Mouse (Mus musculus): Measurements from ENCODE around the gene Tcf3. TPM values are rescaled to one million over a fixed set of nuclear protein-coding genes. Genes with fewer than 3 reads are reported as not detected.

Tcf3 gene
- total and polyA plus RNA-seq, 3 experiments, result 146 to 223 (median 207) TPM

DNA sequence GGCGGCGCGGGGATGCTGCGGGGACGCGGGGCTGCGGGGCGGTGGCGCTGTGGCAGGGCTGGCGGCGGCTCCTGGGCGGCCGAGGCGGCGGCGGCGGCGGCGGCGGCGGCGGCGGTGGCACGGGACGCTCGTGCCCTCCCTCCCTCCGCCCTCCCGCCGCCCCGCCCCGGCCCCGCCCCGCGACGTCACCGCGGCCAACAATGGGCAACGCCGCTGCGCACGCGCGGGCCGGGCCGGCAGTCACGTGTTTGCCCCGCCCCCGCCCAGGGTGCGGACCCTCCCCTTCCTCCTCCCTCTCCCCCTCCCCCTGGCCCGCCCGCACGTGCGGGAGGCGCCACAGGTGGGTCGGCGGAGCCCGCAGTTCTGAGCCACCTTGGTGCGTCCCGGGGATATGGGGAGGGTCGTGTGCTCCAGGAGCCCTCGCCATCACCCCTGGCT is 45.9 kb downstream of the Tcf3 start, which contains the start of gene Mex3d:
TSS of gene Mex3d (minus strand) at position 138 of the 438 bp plus-strand sequence.
- in situ Hi-C loops (cut with MboI; ENCODE audit: low pct_ligation_motif_present, low pct_unique_long_range_greater_than_20kb, low sequenced_read_pairs) (loop anchor here (5.0 kb wide), 1 partner anchor 40 kb away; no protein-coding TSS in a partner anchor), dilution Hi-C loops (cut with MboI; ENCODE audit: extremely low pct_ligation_motif_present, extremely low pct_unique_long_range_greater_than_20kb, low sequenced_read_pairs) (no loop called here)
- Histone ChIP-seq H3K79me2 (replicated peaks; ENCODE audit: control insufficient read depth, extremely low read depth, insufficient read depth, poor library complexity, severe bottlenecking) (no peaks in the 10 kb centered on the region), H3K27me3 (replicated peaks) (no peaks in the 10 kb centered on the region), H3K27ac (ENCODE audit: insufficient read depth, low read depth) (no peak within 1 kb of the TSS), H3K36me3 (replicated peaks in 1 of 2; ENCODE audit: control insufficient read depth in 1 of 2, insufficient read depth in 1 of 2, low read length in 1 of 2) (peaks cover 11 to 52% of the 10 kb centered on the region in 2 experiments), H3K4me2 (ENCODE audit: insufficient read depth, low read depth, poor library complexity, severe bottlenecking) (peak within 1 kb of the TSS; percentile 71), H3K9ac (ENCODE audit: insufficient read depth, low read depth) (peak within 1 kb of the TSS; percentile 57), H3K9me3 (replicated peaks; ENCODE audit: low read length) (no peaks in the 10 kb centered on the region), H3K4me1 (ENCODE audit: control insufficient read depth in 1 of 2, insufficient read depth in 2 of 2) (peaks cover 35 to 52% of the 10 kb centered on the region in 2 experiments), H3K4me3 (replicated peaks in 1 of 3; ENCODE audit: low read depth in 2 of 3, low read length in 2 of 3, poor library complexity in 1 of 3) (peak within 1 kb of the TSS; percentile 58 to 68 (median 61))
- TF ChIP-seq CHD2 (IDR thresholded peaks at IDR 0.05; ENCODE audit: low read length) (0 out of 2 replicates have a peak, but pooled peaks have one; percentile 20), SIN3A (IDR thresholded peaks at IDR 0.05; ENCODE audit: low read length) (0 out of 2 replicates have a peak, but pooled peaks have one; percentile 58), MAZ (IDR thresholded peaks at IDR 0.05; ENCODE audit: low read depth, low read length) (peak; percentile 94), ZKSCAN1 (IDR thresholded peaks at IDR 0.05; ENCODE audit: borderline replicate concordance, low read depth, low read length) (no peak), ETS1 (conservative IDR thresholded peaks at IDR 0.05; ENCODE audit: low read depth, low read length) (no peak), PAX5 (IDR thresholded peaks at IDR 0.05; ENCODE audit: low read length) (no peak), POLR2AphosphoS2 (IDR thresholded peaks at IDR 0.05; ENCODE audit: low read depth, low read length) (no peak), MXI1 (IDR thresholded peaks at IDR 0.05; ENCODE audit: low read depth, low read length) (peak; percentile 77), MAX (IDR thresholded peaks at IDR 0.05; ENCODE audit: low read length) (peak; percentile 44; the same call in 1 of the 2 replicates), NRF1 (IDR thresholded peaks at IDR 0.05; ENCODE audit: low read depth, low read length) (peak; percentile 81), HCFC1 (IDR thresholded peaks at IDR 0.05; ENCODE audit: low read depth, low read length) (peak; percentile 55), BHLHE40 (IDR thresholded peaks at IDR 0.05; ENCODE audit: low read depth, low read length) (peak; percentile 99), RCOR1 (conservative IDR thresholded peaks at IDR 0.05; ENCODE audit: low read depth, low read length) (0 out of 2 replicates have a peak, but pooled peaks have one; percentile 14), MEF2A (IDR thresholded peaks at IDR 0.05; ENCODE audit: borderline replicate concordance, low read depth, low read length) (no peak), USF1 (IDR thresholded peaks at IDR 0.05; ENCODE audit: low read depth, low read length) (peak; percentile 82), NELFE (IDR thresholded peaks at IDR 0.05; ENCODE audit: low read depth, low read length) (0 out of 2 replicates have a peak, but pooled peaks have one; percentile 32), USF2 (conservative IDR thresholded peaks at IDR 0.05; ENCODE audit: low read depth, low read length) (peak; percentile 59), TCF12 (IDR thresholded peaks at IDR 0.05; ENCODE audit: low read depth, low read length) (peak; percentile 46; the same call in 1 of the 2 replicates), POLR2A (IDR thresholded peaks at IDR 0.05; ENCODE audit: low read depth, low read length) (peak; percentile 73)
- peak; percentile 79 for DNase-seq (ENCODE audit: extremely low read depth)

All from CH12.LX (cell line).